Mouse (Mus musculus): ENCODE measurements at regions not wholly inside any gene's neighbourhood (a gene's known extent, or its start where the extent isn't known, plus 50 kb on each side); places are given as distances from the start of the nearest gene placed in this dataset.

GRCm38 (mm10) chr3:14999411-14999810 is 113.3 kb downstream of the Car2 start:
- H3K4me2 ChIP-seq (ENCODE audit: low read length) = no peak overlapping the region
- H3K4me3 ChIP-seq (ENCODE audit: low read depth, low read length) = no peak overlapping the region
- no peak for ATAC-seq (replicated peaks; ENCODE audit: low FRiP score, low TSS enrichment, low read depth)
- no peak overlapping the region for H3K27ac ChIP-seq (ENCODE audit: low read depth)
- H3K9ac ChIP-seq (ENCODE audit: low read length) = no peak overlapping the region
- DNase-seq (ENCODE audit: low spot score) = no peak
- H3K36me3 ChIP-seq (ENCODE audit: control insufficient read depth, insufficient read depth, low read length) = no peaks in the 10 kb centered on the region
- no peaks in the 10 kb centered on the region for H3K4me1 ChIP-seq (replicated peaks; ENCODE audit: control insufficient read depth, insufficient read depth, low read length)
- H3K9me3 ChIP-seq (ENCODE audit: control insufficient read depth, low read length) = no peaks in the 10 kb centered on the region
- 79% methylated on average over 1 of the region's 1 CpGs for WGBS
- H3K27me3 ChIP-seq (replicated peaks; ENCODE audit: control insufficient read depth, insufficient read depth, low read length) = no peaks in the 10 kb centered on the region

GRCm38 (mm10) chr3:14999914-15000313 is 113.8 kb downstream of the Car2 start:
- H3K36me3 ChIP-seq (ENCODE audit: control insufficient read depth, insufficient read depth, low read length) = no peaks in the 10 kb centered on the region
- DNase-seq (ENCODE audit: low spot score) = no peak
- H3K4me1 ChIP-seq (replicated peaks; ENCODE audit: control insufficient read depth, insufficient read depth, low read length) = no peaks in the 10 kb centered on the region
- no peaks in the 10 kb centered on the region for H3K27me3 ChIP-seq (replicated peaks; ENCODE audit: control insufficient read depth, insufficient read depth, low read length)
- no peaks in the 10 kb centered on the region for H3K9me3 ChIP-seq (ENCODE audit: control insufficient read depth, low read length)
- H3K27ac ChIP-seq (ENCODE audit: low read depth) = no peak overlapping the region
- no peak for ATAC-seq (replicated peaks; ENCODE audit: low FRiP score, low TSS enrichment, low read depth)
- no peak overlapping the region for H3K4me3 ChIP-seq (ENCODE audit: low read depth, low read length)
- H3K9ac ChIP-seq (ENCODE audit: low read length) = no peak overlapping the region
- H3K4me2 ChIP-seq (ENCODE audit: low read length) = no peak overlapping the region

GRCm38 (mm10) chr3:15000657-15001056 is 114.6 kb downstream of the Car2 start:
- H3K4me3 ChIP-seq (ENCODE audit: low read depth, low read length) = no peak overlapping the region
- H3K9ac ChIP-seq (ENCODE audit: low read length) = no peak overlapping the region
- no peak for ATAC-seq (replicated peaks; ENCODE audit: low FRiP score, low TSS enrichment, low read depth)
- no peaks in the 10 kb centered on the region for H3K27me3 ChIP-seq (replicated peaks; ENCODE audit: control insufficient read depth, insufficient read depth, low read length)
- H3K36me3 ChIP-seq (ENCODE audit: control insufficient read depth, insufficient read depth, low read length) = no peaks in the 10 kb centered on the region
- H3K4me2 ChIP-seq (ENCODE audit: low read length) = no peak overlapping the region
- no peak for DNase-seq (ENCODE audit: low spot score)
- H3K9me3 ChIP-seq (ENCODE audit: control insufficient read depth, low read length) = no peaks in the 10 kb centered on the region
- no peak overlapping the region for H3K27ac ChIP-seq (ENCODE audit: low read depth)
- H3K4me1 ChIP-seq (replicated peaks; ENCODE audit: control insufficient read depth, insufficient read depth, low read length) = no peaks in the 10 kb centered on the region
- 16% methylated on average over 3 of the region's 3 CpGs for WGBS

- no peaks in the 10 kb centered on the region for H3K4me1 ChIP-seq (replicated peaks; ENCODE audit: control insufficient read depth, insufficient read depth, low read length)
- H3K27ac ChIP-seq (ENCODE audit: low read depth) = no peak overlapping the region
- no peaks in the 10 kb centered on the region for H3K36me3 ChIP-seq (ENCODE audit: control insufficient read depth, insufficient read depth, low read length)
- no peak overlapping the region for H3K9ac ChIP-seq (ENCODE audit: low read length)
- no peak for DNase-seq (ENCODE audit: low spot score)
- no peak for ATAC-seq (replicated peaks; ENCODE audit: low FRiP score, low TSS enrichment, low read depth)
- no peaks in the 10 kb centered on the region for H3K27me3 ChIP-seq (replicated peaks; ENCODE audit: control insufficient read depth, insufficient read depth, low read length)
- 67% methylated on average over 3 of the region's 3 CpGs for WGBS
- no peaks in the 10 kb centered on the region for H3K9me3 ChIP-seq (ENCODE audit: control insufficient read depth, low read length)
- H3K4me3 ChIP-seq (ENCODE audit: low read depth, low read length) = no peak overlapping the region
- no peak overlapping the region for H3K4me2 ChIP-seq (ENCODE audit: low read length)
These were observed 121.7 kb downstream of the Car2 start for GRCm38 (mm10) chr3:15007821-15008220.

GRCm38 (mm10) chr3:15008501-15008900 is 122.4 kb downstream of the Car2 start:
- DNase-seq (ENCODE audit: low spot score) (no peak), ATAC-seq (replicated peaks; ENCODE audit: low FRiP score, low TSS enrichment, low read depth) (no peak)
- no peaks in the 10 kb centered on the region for H3K27me3 ChIP-seq (replicated peaks; ENCODE audit: control insufficient read depth, insufficient read depth, low read length)
- no peak overlapping the region for H3K4me2 ChIP-seq (ENCODE audit: low read length)
- WGBS = 90% methylated on average over 1 of the region's 1 CpGs
- H3K9me3 ChIP-seq (ENCODE audit: control insufficient read depth, low read length) = no peaks in the 10 kb centered on the region
- H3K4me1 ChIP-seq (replicated peaks; ENCODE audit: control insufficient read depth, insufficient read depth, low read length) = no peaks in the 10 kb centered on the region
- no peaks in the 10 kb centered on the region for H3K36me3 ChIP-seq (ENCODE audit: control insufficient read depth, insufficient read depth, low read length)
- H3K9ac ChIP-seq (ENCODE audit: low read length) = no peak overlapping the region
- no peak overlapping the region for H3K27ac ChIP-seq (ENCODE audit: low read depth)
- no peak overlapping the region for H3K4me3 ChIP-seq (ENCODE audit: low read depth, low read length)

- Histone ChIP-seq H3K27me3 (replicated peaks; ENCODE audit: control insufficient read depth, insufficient read depth, low read length) (no peaks in the 10 kb centered on the region), H3K9me3 (ENCODE audit: control insufficient read depth, low read length) (no peaks in the 10 kb centered on the region), H3K27ac (ENCODE audit: low read depth) (no peak overlapping the region), H3K4me2 (ENCODE audit: low read length) (no peak overlapping the region), H3K9ac (ENCODE audit: low read length) (no peak overlapping the region), H3K36me3 (ENCODE audit: control insufficient read depth, insufficient read depth, low read length) (no peaks in the 10 kb centered on the region), H3K4me3 (ENCODE audit: low read depth, low read length) (no peak overlapping the region), H3K4me1 (replicated peaks; ENCODE audit: control insufficient read depth, insufficient read depth, low read length) (no peaks in the 10 kb centered on the region)
- DNase-seq (ENCODE audit: low spot score) (no peak), ATAC-seq (replicated peaks; ENCODE audit: low FRiP score, low TSS enrichment, low read depth) (no peak)
- WGBS = 87% methylated on average over 2 of the region's 2 CpGs
These were observed 123.7 kb downstream of the Car2 start for GRCm38 (mm10) chr3:15009747-15010146.

GRCm38 (mm10) chr3:15016621-15017020 is 130.5 kb downstream of the Car2 start:
- H3K36me3 ChIP-seq (ENCODE audit: control insufficient read depth, insufficient read depth, low read length) = no peaks in the 10 kb centered on the region
- DNase-seq (ENCODE audit: low spot score) (no peak), ATAC-seq (replicated peaks; ENCODE audit: low FRiP score, low TSS enrichment, low read depth) (no peak)
- H3K9ac ChIP-seq (ENCODE audit: low read length) = no peak overlapping the region
- H3K9me3 ChIP-seq (ENCODE audit: control insufficient read depth, low read length) = no peaks in the 10 kb centered on the region
- no peak overlapping the region for H3K27ac ChIP-seq (ENCODE audit: low read depth)
- 67% methylated on average over 1 of the region's 1 CpGs for WGBS
- no peaks in the 10 kb centered on the region for H3K4me1 ChIP-seq (replicated peaks; ENCODE audit: control insufficient read depth, insufficient read depth, low read length)
- no peaks in the 10 kb centered on the region for H3K27me3 ChIP-seq (replicated peaks; ENCODE audit: control insufficient read depth, insufficient read depth, low read length)
- H3K4me2 ChIP-seq (ENCODE audit: low read length) = no peak overlapping the region
- no peak overlapping the region for H3K4me3 ChIP-seq (ENCODE audit: low read depth, low read length)

GRCm38 (mm10) chr3:15022773-15023172 is 136.7 kb downstream of the Car2 start:
- Histone ChIP-seq H3K4me2 (ENCODE audit: low read length) (no peak overlapping the region), H3K9me3 (ENCODE audit: control insufficient read depth, low read length) (no peaks in the 10 kb centered on the region), H3K27ac (ENCODE audit: low read depth) (no peak overlapping the region), H3K9ac (ENCODE audit: low read length) (no peak overlapping the region), H3K36me3 (ENCODE audit: control insufficient read depth, insufficient read depth, low read length) (no peaks in the 10 kb centered on the region), H3K4me3 (ENCODE audit: low read depth, low read length) (no peak overlapping the region), H3K4me1 (replicated peaks; ENCODE audit: control insufficient read depth, insufficient read depth, low read length) (no peaks in the 10 kb centered on the region), H3K27me3 (replicated peaks; ENCODE audit: control insufficient read depth, insufficient read depth, low read length) (no peaks in the 10 kb centered on the region)
- 54% methylated on average over 2 of the region's 2 CpGs for WGBS
- no peak for DNase-seq (ENCODE audit: low spot score)
- no peak for ATAC-seq (replicated peaks; ENCODE audit: low FRiP score, low TSS enrichment, low read depth)

GRCm38 (mm10) chr3:15040866-15041528 is 154.9 kb downstream of the Car2 start:
- ATAC-seq (replicated peaks; ENCODE audit: low FRiP score, low TSS enrichment, low read depth) (no peak), DNase-seq (ENCODE audit: low spot score) (no peak)
- Histone ChIP-seq H3K9ac (ENCODE audit: low read length) (no peak overlapping the region), H3K4me2 (ENCODE audit: low read length) (no peak overlapping the region), H3K27me3 (replicated peaks; ENCODE audit: control insufficient read depth, insufficient read depth, low read length) (no peaks in the 10 kb centered on the region), H3K4me3 (ENCODE audit: low read depth, low read length) (no peak overlapping the region), H3K36me3 (ENCODE audit: control insufficient read depth, insufficient read depth, low read length) (no peaks in the 10 kb centered on the region), H3K4me1 (replicated peaks; ENCODE audit: control insufficient read depth, insufficient read depth, low read length) (no peaks in the 10 kb centered on the region), H3K9me3 (ENCODE audit: control insufficient read depth, low read length) (no peaks in the 10 kb centered on the region), H3K27ac (ENCODE audit: low read depth) (no peak overlapping the region)
- 75% methylated on average over 7 of the region's 7 CpGs for WGBS
